Mouse (Mus musculus) adrenal gland, adult (tissue): ENCODE measurements around the gene Nanos1.
A peak's percentile ranks its signal among the peaks of the same experiment; 100 is the strongest.

Source experiments
- DNase-seq, 2 experiments: peaks; one replicate each; pipeline ENCODE4 v3.0.0; 2022 to 2023; ENCODE audit warnings: low spot score in 1 of 2; ENCODE audit not compliant: inconsistent age in 2 of 2

Gene Nanos1

GRCm38 (mm10) chr19:60755438-60756191 is at the start of gene Nanos1:
TSS of gene Nanos1 (plus strand) at chr19:60755987.
- peak; percentile 89 to 96 for DNase-seq

GRCm38 (mm10) chr19:60709193-60709900 is 46.4 kb upstream of the Nanos1 start:
- no peak for DNase-seq

GRCm38 (mm10) chr19:60710196-60710595 is 45.6 kb upstream of the Nanos1 start:
- DNase-seq: no peak

GRCm38 (mm10) chr19:60712577-60712976 is 43.2 kb upstream of the Nanos1 start:
- DNase-seq: no peak

- DNase-seq: no peak
Measured at GRCm38 (mm10) chr19:60716381-60716780, 39.4 kb upstream of the Nanos1 start.

- peak; percentile 32 to 78 for DNase-seq
Measured at GRCm38 (mm10) chr19:60730281-60730852, 25.4 kb upstream of the Nanos1 start.

GRCm38 (mm10) chr19:60731299-60731698 is 24.5 kb upstream of the Nanos1 start:
- no peak for DNase-seq

GRCm38 (mm10) chr19:60731966-60732365 is 23.8 kb upstream of the Nanos1 start:
- no peak for DNase-seq

- DNase-seq: no peak
Measured at GRCm38 (mm10) chr19:60740560-60740959, 15.2 kb upstream of the Nanos1 start.

GRCm38 (mm10) chr19:60743767-60744547 is 11.8 kb upstream of the Nanos1 start:
- DNase-seq: no peak

- DNase-seq: no peak
Measured at GRCm38 (mm10) chr19:60747801-60748200, 8.0 kb upstream of the Nanos1 start.

- DNase-seq: peak; percentile 49 to 80
Measured at GRCm38 (mm10) chr19:60756192-60757098, 658 bp downstream of the Nanos1 start.

- no peak for DNase-seq
Measured at GRCm38 (mm10) chr19:60757099-60757785, 1.5 kb downstream of the Nanos1 start.

- DNase-seq: no peak
Measured at GRCm38 (mm10) chr19:60758896-60759835, 3.4 kb downstream of the Nanos1 start.

GRCm38 (mm10) chr19:60773366-60773765 is 17.6 kb downstream of the Nanos1 start:
- DNase-seq: peak; percentile 49 to 78

GRCm38 (mm10) chr19:60782034-60782433 is 26.2 kb downstream of the Nanos1 start:
- no peak for DNase-seq

GRCm38 (mm10) chr19:60784712-60785111 is 28.9 kb downstream of the Nanos1 start:
- DNase-seq: no peak

GRCm38 (mm10) chr19:60787465-60788150 is 31.8 kb downstream of the Nanos1 start:
- DNase-seq: no peak
